Mouse (Mus musculus): ENCODE results near the gene Ddit4. TPM values are rescaled to one million over a fixed set of nuclear protein-coding genes. Genes with fewer than 3 reads are reported as not detected.

The Ddit4 gene
- total RNA-seq (2012; rRNA removed) (45.7 and 136 TPM in 2 replicates), total RNA-seq (2014; rRNA removed) (37.5 and 50.6 TPM in 2 replicates), polyA plus RNA-seq (2012; ENCODE audit: insufficient read length, low read depth) (38.9 and 39.5 TPM in 2 replicates)

GRCm38 (mm10) chr10:59951211-59952151 is at the start of gene Ddit4:
Gene Ddit4, minus strand, starts transcription at chr10:59951834.
- H3K36me3 ChIP-seq (replicated peaks in 1 of 2; ENCODE audit: control insufficient read depth in 1 of 2, insufficient read depth in 1 of 2, low read length in 1 of 2), result peaks cover 8 to 21% of the 10 kb centered on the region in 2 experiments
- peaks cover 21% of the 10 kb centered on the region for H3K79me2 ChIP-seq (replicated peaks; ENCODE audit: control insufficient read depth, extremely low read depth, insufficient read depth, poor library complexity, severe bottlenecking)
- H3K27ac ChIP-seq (ENCODE audit: insufficient read depth, low read depth), result peak within 1 kb of the TSS; percentile 92
- DNase-seq (ENCODE audit: extremely low read depth), result peak; percentile 98
- H3K4me2 ChIP-seq (ENCODE audit: insufficient read depth, low read depth, poor library complexity, severe bottlenecking), result peak within 1 kb of the TSS; percentile 87
- peak within 1 kb of the TSS; percentile 98 for H3K9ac ChIP-seq (ENCODE audit: insufficient read depth, low read depth)
- dilution Hi-C loops (cut with MboI; ENCODE audit: extremely low pct_ligation_motif_present, extremely low pct_unique_long_range_greater_than_20kb, low sequenced_read_pairs) (no loop called here), in situ Hi-C loops (cut with MboI; ENCODE audit: low pct_ligation_motif_present, low pct_unique_long_range_greater_than_20kb, low sequenced_read_pairs) (loop anchor here (5.0 kb wide), 1 partner anchor 54 kb away; no protein-coding TSS in a partner anchor)
- peak within 1 kb of the TSS; percentile 77 to 97 (median 96) for H3K4me3 ChIP-seq (replicated peaks in 1 of 3; ENCODE audit: low read depth in 2 of 3, low read length in 2 of 3, poor library complexity in 1 of 3)
- TF ChIP-seq HCFC1 (IDR thresholded peaks at IDR 0.05; ENCODE audit: low read depth, low read length) (no peak; the same call in 1 of the 2 replicates), BHLHE40 (IDR thresholded peaks at IDR 0.05; ENCODE audit: low read depth, low read length) (no peak; the same call in 1 of the 2 replicates), POLR2A (IDR thresholded peaks at IDR 0.05; ENCODE audit: low read depth, low read length) (peak; percentile 100), POLR2AphosphoS2 (IDR thresholded peaks at IDR 0.05; ENCODE audit: low read depth, low read length) (peak; percentile 98), ETS1 (conservative IDR thresholded peaks at IDR 0.05; ENCODE audit: low read depth, low read length) (peak; percentile 38), TBP (conservative IDR thresholded peaks at IDR 0.05; ENCODE audit: low read depth, low read length) (peak; percentile 97), MYC (IDR thresholded peaks at IDR 0.05; ENCODE audit: low read depth, low read length) (no peak), E2F4 (IDR thresholded peaks at IDR 0.05; ENCODE audit: insufficient replicate concordance, low read depth, low read length) (no peak), USF2 (conservative IDR thresholded peaks at IDR 0.05; ENCODE audit: low read depth, low read length) (no peak), RCOR1 (conservative IDR thresholded peaks at IDR 0.05; ENCODE audit: low read depth, low read length) (no peak), JUN (IDR thresholded peaks at IDR 0.05; ENCODE audit: insufficient read depth, low read depth, low read length) (no peak), NELFE (IDR thresholded peaks at IDR 0.05; ENCODE audit: low read depth, low read length) (peak; percentile 100), TCF12 (IDR thresholded peaks at IDR 0.05; ENCODE audit: low read depth, low read length) (peak; percentile 91), CHD1 (IDR thresholded peaks at IDR 0.05; ENCODE audit: low read depth, low read length) (peak; percentile 92), MXI1 (IDR thresholded peaks at IDR 0.05; ENCODE audit: low read depth, low read length) (peak; percentile 8; the same call in 1 of the 2 replicates), ELF1 (IDR thresholded peaks at IDR 0.05; ENCODE audit: low read depth, low read length) (no peak), CHD2 (IDR thresholded peaks at IDR 0.05; ENCODE audit: low read length) (peak; percentile 66), SIN3A (IDR thresholded peaks at IDR 0.05; ENCODE audit: low read length) (peak; percentile 31; the same call in 1 of the 2 replicates), KAT2A (IDR thresholded peaks at IDR 0.05; ENCODE audit: insufficient replicate concordance, low read length) (0 out of 2 replicates have a peak, but pooled peaks have one; percentile 10), RAD21 (IDR thresholded peaks at IDR 0.05; ENCODE audit: low read depth, low read length) (no peak), ZMIZ1 (IDR thresholded peaks at IDR 0.05; ENCODE audit: low read depth, low read length) (peak; percentile 100), CTCF (conservative IDR thresholded peaks at IDR 0.05 in 1 of 2, IDR thresholded peaks at IDR 0.05 in 1 of 2; ENCODE audit: low read depth in 2 of 2, low read length in 2 of 2) (no peak), USF1 (IDR thresholded peaks at IDR 0.05; ENCODE audit: low read depth, low read length) (peak; percentile 28), MAFK (IDR thresholded peaks at IDR 0.05; ENCODE audit: insufficient replicate concordance, low read length) (no peak), MEF2A (IDR thresholded peaks at IDR 0.05; ENCODE audit: borderline replicate concordance, low read depth, low read length) (peak; percentile 26; the same call in 1 of the 2 replicates), NRF1 (IDR thresholded peaks at IDR 0.05; ENCODE audit: low read depth, low read length) (0 out of 2 replicates have a peak, but pooled peaks have one; percentile 13), ZKSCAN1 (IDR thresholded peaks at IDR 0.05; ENCODE audit: borderline replicate concordance, low read depth, low read length) (no peak), ZNF384 (IDR thresholded peaks at IDR 0.05; ENCODE audit: low read depth, low read length) (no peak), JUND (conservative IDR thresholded peaks at IDR 0.05; ENCODE audit: low read depth, low read length) (no peak), MAX (IDR thresholded peaks at IDR 0.05; ENCODE audit: low read length) (peak; percentile 7; the same call in 1 of the 2 replicates), MAZ (IDR thresholded peaks at IDR 0.05; ENCODE audit: low read depth, low read length) (peak; percentile 52; the same call in 1 of the 2 replicates), SMC3 (IDR thresholded peaks at IDR 0.05; ENCODE audit: low read depth, low read length) (peak; percentile 10; the same call in 1 of the 2 replicates)
- H3K9me3 ChIP-seq (replicated peaks; ENCODE audit: low read length), result no peaks in the 10 kb centered on the region
- H3K27me3 ChIP-seq (replicated peaks), result no peaks in the 10 kb centered on the region
- H3K4me1 ChIP-seq (ENCODE audit: control insufficient read depth in 1 of 2, insufficient read depth in 2 of 2), result peaks cover 8 to 36% of the 10 kb centered on the region in 2 experiments
